Mouse (Mus musculus): ENCODE data around the gene Tmem191c. TPM values are rescaled to one million over a fixed set of nuclear protein-coding genes. Genes with fewer than 3 reads are reported as not detected.

Tmem191c gene
- polyA plus RNA-seq, 1 experiment from 2014 or later: 11.1 TPM

GRCm38 (mm10) chr16:17331116-17331515 lies 55.2 kb downstream of the Tmem191c start, which contains the start of gene Serpind1:
Gene Serpind1, plus strand, starts transcription at chr16:17331371.
- Histone ChIP-seq H3K27me3 (ENCODE audit: control insufficient read depth, insufficient read depth, low read length) (no peaks in the 10 kb centered on the region), H3K4me2 (replicated peaks; ENCODE audit: low read depth, low read length) (no peak within 1 kb of the TSS), H3K36me3 (ENCODE audit: control insufficient read depth, insufficient read depth, low read length) (no peaks in the 10 kb centered on the region; the same call in 1 of the 2 replicates), H3K4me3 (ENCODE audit: low read length) (no peak within 1 kb of the TSS), H3K4me1 (ENCODE audit: control insufficient read depth, insufficient read depth, low read length) (no peaks in the 10 kb centered on the region), H3K9ac (ENCODE audit: low read depth, low read length) (no peak within 1 kb of the TSS), H3K9me3 (ENCODE audit: control insufficient read depth, low read length) (no peaks in the 10 kb centered on the region), H3K27ac (ENCODE audit: low read depth, low read length) (no peak within 1 kb of the TSS)
- WGBS: 91% methylated on average over 2 of the region's 2 CpGs
- no peak for ATAC-seq (ENCODE audit: low FRiP score, low TSS enrichment)

GRCm38 (mm10) chr16:17331855-17332254 lies 56.0 kb downstream of the Tmem191c start:
- WGBS: 90% methylated on average over 5 of the region's 5 CpGs
- Histone ChIP-seq H3K27me3 (ENCODE audit: control insufficient read depth, insufficient read depth, low read length) (no peaks in the 10 kb centered on the region), H3K9ac (ENCODE audit: low read depth, low read length) (no peak overlapping the region), H3K9me3 (ENCODE audit: control insufficient read depth, low read length) (no peaks in the 10 kb centered on the region), H3K4me2 (replicated peaks; ENCODE audit: low read depth, low read length) (no peak overlapping the region), H3K36me3 (ENCODE audit: control insufficient read depth, insufficient read depth, low read length) (no peaks in the 10 kb centered on the region; the same call in 1 of the 2 replicates), H3K27ac (ENCODE audit: low read depth, low read length) (no peak overlapping the region), H3K4me1 (ENCODE audit: control insufficient read depth, insufficient read depth, low read length) (no peaks in the 10 kb centered on the region), H3K4me3 (ENCODE audit: low read length) (no peak overlapping the region)
- ATAC-seq (ENCODE audit: low FRiP score, low TSS enrichment): no peak

Other genes starting within 250 kb of the Tmem191c start
- gene Ypel1, start 206.4 kb upstream of the Tmem191c start, polyA plus RNA-seq (2014; fragmentation: Nextera tagmentation; extraction: Ambion mirVana): 50.1 and 54.5 TPM in 2 replicates
- 131 and 142 TPM in 2 replicates for gene Ppil2, start 164.8 kb upstream of the Tmem191c start, polyA plus RNA-seq (2014; fragmentation: Nextera tagmentation; extraction: Ambion mirVana)
- 64.3 and 72.8 TPM in 2 replicates for gene 2610318N02Rik, start 150.9 kb upstream of the Tmem191c start, polyA plus RNA-seq (2014; fragmentation: Nextera tagmentation; extraction: Ambion mirVana)
- gene Sdf2l1, start 143.7 kb upstream of the Tmem191c start, polyA plus RNA-seq (2014; fragmentation: Nextera tagmentation; extraction: Ambion mirVana): 55.3 and 66.5 TPM in 2 replicates
- 9.1 and 11.9 TPM in 2 replicates for gene Ydjc, start 131.5 kb upstream of the Tmem191c start, polyA plus RNA-seq (2014; fragmentation: Nextera tagmentation; extraction: Ambion mirVana)
- 0.54 and 0.91 TPM in 2 replicates for gene Ccdc116, start 128.8 kb upstream of the Tmem191c start, polyA plus RNA-seq (2014; fragmentation: Nextera tagmentation; extraction: Ambion mirVana)
- gene Ube2l3, start 73.4 kb upstream of the Tmem191c start, polyA plus RNA-seq (2014; fragmentation: Nextera tagmentation; extraction: Ambion mirVana): 376 and 405 TPM in 2 replicates
- gene Rimbp3, start 67.5 kb upstream of the Tmem191c start, polyA plus RNA-seq (2014; fragmentation: Nextera tagmentation; extraction: Ambion mirVana): 0.27 and 0.37 TPM in 2 replicates
- 4.0 and 4.3 TPM in 2 replicates for gene Hic2, start 42.5 kb upstream of the Tmem191c start, polyA plus RNA-seq (2014; fragmentation: Nextera tagmentation; extraction: Ambion mirVana)
- gene Serpind1, start 55.3 kb downstream of the Tmem191c start, polyA plus RNA-seq (2014; fragmentation: Nextera tagmentation; extraction: Ambion mirVana): 0.14 and 0.16 TPM in 2 replicates
- gene Snap29, start 129.9 kb downstream of the Tmem191c start, polyA plus RNA-seq (2014; fragmentation: Nextera tagmentation; extraction: Ambion mirVana): 6.6 and 7.1 TPM in 2 replicates
- 32.6 and 41.1 TPM in 2 replicates for gene Pi4ka, start 130.2 kb downstream of the Tmem191c start, polyA plus RNA-seq (2014; fragmentation: Nextera tagmentation; extraction: Ambion mirVana)
- 59.6 and 77.9 TPM in 2 replicates for gene Crkl, start 175.9 kb downstream of the Tmem191c start, polyA plus RNA-seq (2014; fragmentation: Nextera tagmentation; extraction: Ambion mirVana)
- gene Aifm3, start 213.5 kb downstream of the Tmem191c start, polyA plus RNA-seq (2014; fragmentation: Nextera tagmentation; extraction: Ambion mirVana): 0.61 and 1.7 TPM in 2 replicates
- gene Lztr1, start 232.6 kb downstream of the Tmem191c start, polyA plus RNA-seq (2014; fragmentation: Nextera tagmentation; extraction: Ambion mirVana): 57.9 and 81.4 TPM in 2 replicates